Mouse (Mus musculus): Measurements from ENCODE around the gene Myl7. TPM values are rescaled to one million over a fixed set of nuclear protein-coding genes. Genes with fewer than 3 reads are reported as not detected.

Myl7 gene
- polyA plus RNA-seq, 1 experiment from 2014 or later: not detected

- no peak overlapping the region for H3K4me3 ChIP-seq (ENCODE audit: low read depth, low read length)
- WGBS: 53% methylated on average over 8 of the region's 17 CpGs
- no peak overlapping the region for H3K4me2 ChIP-seq (ENCODE audit: low read length)
- no peaks in the 10 kb centered on the region for H3K27me3 ChIP-seq (ENCODE audit: control insufficient read depth, insufficient read depth, low read depth, low read length)
- H3K4me1 ChIP-seq (ENCODE audit: control insufficient read depth, insufficient read depth, low read length): no peaks in the 10 kb centered on the region
- no peak overlapping the region for H3K9ac ChIP-seq (ENCODE audit: low read depth, low read length)
- no peaks in the 10 kb centered on the region for H3K9me3 ChIP-seq (replicated peaks; ENCODE audit: control insufficient read depth, low read length, poor library complexity, severe bottlenecking)
- no peak overlapping the region for H3K27ac ChIP-seq (ENCODE audit: low read length)
- no peak for ATAC-seq
- no peaks in the 10 kb centered on the region for H3K36me3 ChIP-seq (ENCODE audit: control insufficient read depth, insufficient read depth, low read length)
Measured at GRCm38 (mm10) chr11:5920323-5920960, 21.9 kb upstream of the Myl7 start.

- Histone ChIP-seq H3K4me2 (ENCODE audit: low read length) (no peak overlapping the region), H3K36me3 (ENCODE audit: control insufficient read depth, insufficient read depth, low read length) (no peaks in the 10 kb centered on the region), H3K4me1 (ENCODE audit: control insufficient read depth, insufficient read depth, low read length) (no peaks in the 10 kb centered on the region), H3K9me3 (replicated peaks; ENCODE audit: control insufficient read depth, low read length, poor library complexity, severe bottlenecking) (no peaks in the 10 kb centered on the region), H3K4me3 (ENCODE audit: low read depth, low read length) (no peak overlapping the region), H3K27ac (ENCODE audit: low read length) (no peak overlapping the region), H3K9ac (ENCODE audit: low read depth, low read length) (no peak overlapping the region), H3K27me3 (ENCODE audit: control insufficient read depth, insufficient read depth, low read depth, low read length) (no peaks in the 10 kb centered on the region)
- ATAC-seq: no peak
- WGBS: 99% methylated on average over 4 of the region's 4 CpGs
Measured at GRCm38 (mm10) chr11:5919606-5920005, 21.0 kb upstream of the Myl7 start.

DNA sequence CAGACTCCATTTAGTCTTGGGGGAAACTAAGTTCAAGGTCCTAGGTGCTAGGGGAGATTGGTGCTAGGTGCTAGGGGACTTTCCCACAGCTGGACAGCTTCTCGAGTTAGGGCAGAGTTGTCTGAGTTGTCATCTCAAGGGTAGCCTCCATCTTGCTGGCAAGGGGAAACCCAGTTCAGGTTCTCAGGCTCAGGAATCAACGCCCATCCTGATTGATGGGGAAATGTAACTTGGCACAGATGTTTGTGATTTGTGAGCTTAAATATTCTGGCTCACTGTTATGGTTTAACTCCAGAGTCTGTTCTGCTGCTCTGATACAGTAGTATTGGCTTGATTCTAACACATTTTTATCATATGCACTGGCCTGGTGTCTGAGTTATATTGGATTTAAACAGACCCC is 19.5 kb upstream of the Myl7 start:
- H3K36me3 ChIP-seq (ENCODE audit: control insufficient read depth, insufficient read depth, low read length): no peaks in the 10 kb centered on the region
- no peak overlapping the region for H3K27ac ChIP-seq (ENCODE audit: low read length)
- H3K4me3 ChIP-seq (ENCODE audit: low read depth, low read length): no peak overlapping the region
- ATAC-seq: no peak
- H3K9ac ChIP-seq (ENCODE audit: low read depth, low read length): no peak overlapping the region
- no peaks in the 10 kb centered on the region for H3K4me1 ChIP-seq (ENCODE audit: control insufficient read depth, insufficient read depth, low read length)
- H3K27me3 ChIP-seq (ENCODE audit: control insufficient read depth, insufficient read depth, low read depth, low read length): no peaks in the 10 kb centered on the region
- no peak overlapping the region for H3K4me2 ChIP-seq (ENCODE audit: low read length)
- 85% methylated on average over 2 of the region's 2 CpGs for WGBS
- no peaks in the 10 kb centered on the region for H3K9me3 ChIP-seq (replicated peaks; ENCODE audit: control insufficient read depth, low read length, poor library complexity, severe bottlenecking)

GRCm38 (mm10) chr11:5916178-5916548 is 17.6 kb upstream of the Myl7 start:
- H3K27ac ChIP-seq (ENCODE audit: low read length): no peak overlapping the region
- no peaks in the 10 kb centered on the region for H3K9me3 ChIP-seq (replicated peaks; ENCODE audit: control insufficient read depth, low read length, poor library complexity, severe bottlenecking)
- H3K9ac ChIP-seq (ENCODE audit: low read depth, low read length): no peak overlapping the region
- H3K27me3 ChIP-seq (ENCODE audit: control insufficient read depth, insufficient read depth, low read depth, low read length): no peaks in the 10 kb centered on the region
- H3K4me2 ChIP-seq (ENCODE audit: low read length): no peak overlapping the region
- ATAC-seq: no peak
- H3K4me1 ChIP-seq (ENCODE audit: control insufficient read depth, insufficient read depth, low read length): no peaks in the 10 kb centered on the region
- H3K4me3 ChIP-seq (ENCODE audit: low read depth, low read length): no peak overlapping the region
- WGBS: 75% methylated on average over 8 of the region's 8 CpGs
- no peaks in the 10 kb centered on the region for H3K36me3 ChIP-seq (ENCODE audit: control insufficient read depth, insufficient read depth, low read length)

DNA sequence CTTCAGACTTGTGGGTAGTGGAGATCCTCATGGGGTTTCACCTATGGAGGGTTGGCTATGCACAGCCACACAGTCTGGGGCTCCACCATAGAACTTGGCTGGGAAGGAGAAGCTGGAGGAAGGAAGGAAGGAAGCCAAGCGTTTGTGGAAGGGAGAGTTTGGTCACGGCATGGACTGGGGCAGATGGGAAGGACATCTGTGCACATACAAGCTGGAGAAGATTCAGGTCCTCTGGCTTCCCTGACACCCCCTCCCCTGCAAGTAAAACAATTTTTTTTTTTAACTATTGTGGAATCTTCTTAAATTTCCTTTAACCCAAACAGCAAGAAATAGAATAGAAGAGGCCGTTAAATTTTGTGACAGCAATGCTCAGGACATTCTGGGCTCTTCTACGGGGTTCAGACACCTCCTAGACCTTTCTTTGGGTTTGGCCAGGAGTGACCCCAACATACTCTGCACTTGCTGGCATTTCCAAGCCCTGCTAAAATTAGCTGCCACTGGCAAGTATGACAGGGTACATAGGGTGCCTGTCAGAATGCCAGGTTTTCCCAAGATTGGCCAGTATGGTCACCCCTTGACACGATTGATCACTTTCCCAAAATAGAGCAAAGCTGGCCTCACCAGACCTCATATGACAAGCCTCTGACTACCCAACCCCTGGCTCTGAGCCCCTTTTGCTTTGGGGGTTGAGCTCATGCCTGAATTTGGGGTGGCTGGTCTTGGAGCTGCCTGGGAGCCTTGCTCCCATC is 17.0 kb upstream of the Myl7 start:
- Histone ChIP-seq H3K4me3 (ENCODE audit: low read depth, low read length) (no peak overlapping the region), H3K4me2 (ENCODE audit: low read length) (no peak overlapping the region), H3K36me3 (ENCODE audit: control insufficient read depth, insufficient read depth, low read length) (no peaks in the 10 kb centered on the region), H3K9me3 (replicated peaks; ENCODE audit: control insufficient read depth, low read length, poor library complexity, severe bottlenecking) (no peaks in the 10 kb centered on the region), H3K27me3 (ENCODE audit: control insufficient read depth, insufficient read depth, low read depth, low read length) (no peaks in the 10 kb centered on the region), H3K27ac (ENCODE audit: low read length) (no peak overlapping the region), H3K4me1 (ENCODE audit: control insufficient read depth, insufficient read depth, low read length) (no peaks in the 10 kb centered on the region), H3K9ac (ENCODE audit: low read depth, low read length) (no peak overlapping the region)
- WGBS: 87% methylated on average over 5 of the region's 5 CpGs
- no peak for ATAC-seq

- no peak overlapping the region for H3K4me3 ChIP-seq (ENCODE audit: low read depth, low read length)
- no peak for ATAC-seq
- no peak overlapping the region for H3K9ac ChIP-seq (ENCODE audit: low read depth, low read length)
- H3K9me3 ChIP-seq (replicated peaks; ENCODE audit: control insufficient read depth, low read length, poor library complexity, severe bottlenecking): no peaks in the 10 kb centered on the region
- no peak overlapping the region for H3K4me2 ChIP-seq (ENCODE audit: low read length)
- no peak overlapping the region for H3K27ac ChIP-seq (ENCODE audit: low read length)
- WGBS: 56% methylated on average over 5 of the region's 5 CpGs
- H3K36me3 ChIP-seq (ENCODE audit: control insufficient read depth, insufficient read depth, low read length): no peaks in the 10 kb centered on the region
- no peaks in the 10 kb centered on the region for H3K27me3 ChIP-seq (ENCODE audit: control insufficient read depth, insufficient read depth, low read depth, low read length)
- no peaks in the 10 kb centered on the region for H3K4me1 ChIP-seq (ENCODE audit: control insufficient read depth, insufficient read depth, low read length)
Measured at GRCm38 (mm10) chr11:5914940-5915339, 16.4 kb upstream of the Myl7 start.

- Histone ChIP-seq H3K27me3 (ENCODE audit: control insufficient read depth, insufficient read depth, low read depth, low read length) (no peaks in the 10 kb centered on the region), H3K27ac (ENCODE audit: low read length) (no peak overlapping the region), H3K36me3 (ENCODE audit: control insufficient read depth, insufficient read depth, low read length) (no peaks in the 10 kb centered on the region), H3K9me3 (replicated peaks; ENCODE audit: control insufficient read depth, low read length, poor library complexity, severe bottlenecking) (no peaks in the 10 kb centered on the region), H3K4me2 (ENCODE audit: low read length) (no peak overlapping the region), H3K9ac (ENCODE audit: low read depth, low read length) (no peak overlapping the region), H3K4me1 (ENCODE audit: control insufficient read depth, insufficient read depth, low read length) (no peaks in the 10 kb centered on the region), H3K4me3 (ENCODE audit: low read depth, low read length) (no peak overlapping the region)
- 79% methylated on average over 4 of the region's 4 CpGs for WGBS
- no peak for ATAC-seq
Measured at GRCm38 (mm10) chr11:5913936-5914335, 15.4 kb upstream of the Myl7 start.

GRCm38 (mm10) chr11:5913256-5913655 is 14.7 kb upstream of the Myl7 start:
- 67% methylated on average over 8 of the region's 8 CpGs for WGBS
- H3K27me3 ChIP-seq (ENCODE audit: control insufficient read depth, insufficient read depth, low read depth, low read length): no peaks in the 10 kb centered on the region
- ATAC-seq: no peak
- no peaks in the 10 kb centered on the region for H3K9me3 ChIP-seq (replicated peaks; ENCODE audit: control insufficient read depth, low read length, poor library complexity, severe bottlenecking)
- no peak overlapping the region for H3K9ac ChIP-seq (ENCODE audit: low read depth, low read length)
- no peak overlapping the region for H3K27ac ChIP-seq (ENCODE audit: low read length)
- H3K36me3 ChIP-seq (ENCODE audit: control insufficient read depth, insufficient read depth, low read length): no peaks in the 10 kb centered on the region
- H3K4me3 ChIP-seq (ENCODE audit: low read depth, low read length): no peak overlapping the region
- H3K4me1 ChIP-seq (ENCODE audit: control insufficient read depth, insufficient read depth, low read length): no peaks in the 10 kb centered on the region
- H3K4me2 ChIP-seq (ENCODE audit: low read length): no peak overlapping the region

DNA sequence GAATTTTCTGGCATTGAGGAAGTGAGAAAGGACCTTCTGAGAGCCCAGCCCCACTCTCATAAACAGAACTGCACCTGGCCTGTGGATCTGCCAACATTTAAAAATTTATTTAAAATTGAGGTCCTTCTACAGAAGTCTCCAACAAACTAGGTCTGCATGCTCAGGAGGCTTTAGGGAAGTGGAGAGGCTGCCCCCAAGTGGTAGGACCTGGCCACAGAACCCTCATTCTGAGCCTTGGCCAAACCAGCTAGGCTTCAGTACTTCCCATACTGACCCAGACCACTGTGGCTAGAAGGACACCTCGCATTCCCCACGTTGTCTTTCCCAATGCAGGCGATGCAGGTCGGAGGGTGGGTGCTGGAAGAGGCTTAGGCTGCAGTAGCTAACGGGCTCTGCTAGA is 14.1 kb upstream of the Myl7 start:
- H3K9ac ChIP-seq (ENCODE audit: low read depth, low read length): no peak overlapping the region
- H3K4me3 ChIP-seq (ENCODE audit: low read depth, low read length): no peak overlapping the region
- no peaks in the 10 kb centered on the region for H3K9me3 ChIP-seq (replicated peaks; ENCODE audit: control insufficient read depth, low read length, poor library complexity, severe bottlenecking)
- no peaks in the 10 kb centered on the region for H3K27me3 ChIP-seq (ENCODE audit: control insufficient read depth, insufficient read depth, low read depth, low read length)
- WGBS: 36% methylated on average over 5 of the region's 5 CpGs
- ATAC-seq: no peak
- H3K36me3 ChIP-seq (ENCODE audit: control insufficient read depth, insufficient read depth, low read length): no peaks in the 10 kb centered on the region
- no peak overlapping the region for H3K27ac ChIP-seq (ENCODE audit: low read length)
- no peaks in the 10 kb centered on the region for H3K4me1 ChIP-seq (ENCODE audit: control insufficient read depth, insufficient read depth, low read length)
- no peak overlapping the region for H3K4me2 ChIP-seq (ENCODE audit: low read length)
